Mouse (Mus musculus) myocyte (in vitro differentiated cells): ENCODE measurements around the gene 1600002K03Rik.

ENCODE experiments used
- CEBPB ChIP-seq: IDR thresholded peaks from 2 replicates; pipeline ENCODE4 v1.6.1; 2011; ENCODE audit warnings: mild to moderate bottlenecking, moderate library complexity; ENCODE audit not compliant: poor library complexity, insufficient read depth, severe bottlenecking
- E2F4 ChIP-seq: IDR thresholded peaks from one replicate; pipeline ENCODE4 v1.6.1; 2011; ENCODE audit warnings: mild to moderate bottlenecking, control low read depth, moderate library complexity; ENCODE audit not compliant: insufficient read depth
- MAX ChIP-seq: IDR thresholded peaks from one replicate; pipeline ENCODE4 v1.6.1; 2011; ENCODE audit warnings: low read depth, mild to moderate bottlenecking, control low read depth
- POLR2A ChIP-seq: IDR thresholded peaks from one replicate; pipeline ENCODE4 v1.6.1; 2011; ENCODE audit warnings: low read depth, mild to moderate bottlenecking, control low read depth, moderate library complexity; ENCODE audit not compliant: insufficient read length
- SRF ChIP-seq: IDR thresholded peaks from one replicate; pipeline ENCODE4 v1.6.1; 2011; ENCODE audit warnings: low read depth; ENCODE audit not compliant: control insufficient read depth, insufficient read length
- TCF12 ChIP-seq: IDR thresholded peaks from one replicate; pipeline ENCODE4 v1.6.1; 2011; ENCODE audit warnings: mild to moderate bottlenecking, control low read depth; ENCODE audit not compliant: poor library complexity, insufficient read depth, severe bottlenecking
- TCF3 ChIP-seq: IDR thresholded peaks from one replicate; pipeline ENCODE4 v1.6.1; 2011; ENCODE audit warnings: low read depth, control low read depth; ENCODE audit not compliant: insufficient read length
- USF1 ChIP-seq: IDR thresholded peaks from one replicate; pipeline ENCODE4 v1.6.1; 2011; ENCODE audit warnings: low read depth, mild to moderate bottlenecking, control low read depth, moderate library complexity

DNA sequence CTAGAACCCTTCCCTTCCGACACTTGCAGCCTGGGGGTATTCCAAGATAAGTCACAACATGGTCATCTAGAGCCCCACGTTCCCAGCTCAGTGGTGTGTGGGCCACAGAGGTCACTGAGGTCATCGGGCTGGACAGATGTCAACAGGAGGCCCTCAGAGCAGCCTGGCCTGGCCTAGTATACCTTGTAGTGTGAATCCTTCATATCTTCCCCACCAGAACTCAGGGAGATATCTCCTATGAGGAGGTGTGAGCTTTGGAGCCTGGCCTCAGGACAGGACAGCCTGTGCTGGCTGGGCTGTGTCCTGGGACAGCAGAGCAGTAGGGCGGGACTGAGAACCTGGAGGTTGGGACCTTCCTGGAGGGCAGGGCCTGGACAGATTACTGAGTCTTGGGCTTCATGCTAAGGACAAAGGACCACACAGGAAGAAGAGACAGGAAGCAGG is 26.2 kb upstream of the 1600002K03Rik start:
- TF ChIP-seq E2F4 (no peak), POLR2A (no peak), USF1 (no peak), CEBPB (no peak), TCF12 (no peak), SRF (no peak), MAX (no peak), TCF3 (no peak)
